In genomic region chr8:118142311-118142710, GRCm38 (mm10) we compare ENCODE assay signal across 12 mouse cellular contexts.
"Had no signal": no experiment of that assay in that cellular context is flagged by ENCODE, and none has a peak within 500 bp of the region (broad histone marks: within the 10 kb centered on the region; RNA-seq: fewer than 3 reads in every experiment).

No protein-coding gene starts in this region.

- DNase-seq: kidney, adult 8-10 months; kidney, postnatal 10 days; layer of hippocampus, postnatal 36 days; liver; lung, adult 18-20 months; lung, postnatal 10 days; lung, postnatal 36 days; right cerebral cortex, adult 18-20 months; right cerebral cortex, postnatal 14 days; right cerebral cortex, postnatal 4 days; thymus, adult 2 months; thymus, postnatal 25 days had no signal
